11 mouse cellular contexts compared by ENCODE assay signal in genomic region chr1:85720220-85720893, GRCm38 (mm10). TPM values are rescaled to one million over a fixed set of nuclear protein-coding genes. Genes with fewer than 3 reads are reported as not detected.
DNase-seq lines count a peak whose midpoint lies in the region; ATAC-seq and TF ChIP-seq lines count a peak whose summit lies in the region.
"Had no signal": no experiment of that assay in that cellular context is flagged by ENCODE, and none has a peak within 500 bp of the region (broad histone marks: within the 10 kb centered on the region; RNA-seq: fewer than 3 reads in every experiment).

No protein-coding gene starts in this region.

- no peak for DNase-seq in lung, embryonic 14.5 days
- DNase-seq in lung, postnatal 4 days, result no peak
- peak; percentile 53 for DNase-seq in thymus, adult 2 months
- DNase-seq in frontal cortex, postnatal 36 days (ENCODE audit: low spot score in 2 of 2), result no peak
- no peak for DNase-seq in frontal cortex, postnatal 10 days (ENCODE audit: low spot score in 2 of 2)
- DNase-seq: cerebellum, adult 9-10 months had no signal

- H3K4me1 ChIP-seq in lung, embryonic 14.5 days (ENCODE audit: insufficient read depth), result no peaks in the 10 kb centered on the region
- H3K4me1 ChIP-seq in embryonic facial prominence, embryonic 15.5 days, result no peaks in the 10 kb centered on the region
- H3K4me1 ChIP-seq in thymus, adult 2 months (replicated peaks; ENCODE audit: control insufficient read depth, insufficient read depth, low read length), result peaks cover 12% of the 10 kb centered on the region

- 51% methylated on average over 10 of the region's 10 CpGs for WGBS in lung, embryonic 14.5 days
- 67% methylated on average over 10 of the region's 10 CpGs for WGBS in embryonic facial prominence, embryonic 15.5 days
- WGBS in thymus, adult 2 months, result 74% methylated on average over 10 of the region's 10 CpGs

- no peak overlapping the region for H3K4me2 ChIP-seq in lung, embryonic 14.5 days
- H3K4me2 ChIP-seq in embryonic facial prominence, embryonic 15.5 days (replicated peaks), result no peak overlapping the region

- H3K27me3 ChIP-seq in lung, embryonic 14.5 days (ENCODE audit: insufficient read depth, low read length), result no peaks in the 10 kb centered on the region
- no peaks in the 10 kb centered on the region for H3K27me3 ChIP-seq in embryonic facial prominence, embryonic 15.5 days
- H3K27me3 ChIP-seq in thymus, adult 2 months (ENCODE audit: control insufficient read depth, insufficient read depth, low read length), result no peaks in the 10 kb centered on the region

- no peaks in the 10 kb centered on the region for H3K9me3 ChIP-seq in lung, embryonic 14.5 days (ENCODE audit: low read depth, low read length)
- no peaks in the 10 kb centered on the region for H3K9me3 ChIP-seq in embryonic facial prominence, embryonic 15.5 days (replicated peaks)

- no peak overlapping the region for H3K4me3 ChIP-seq in lung, embryonic 14.5 days (ENCODE audit: low read depth, low read length)
- no peak overlapping the region for H3K4me3 ChIP-seq in embryonic facial prominence, embryonic 15.5 days (replicated peaks)
- no peak overlapping the region for H3K4me3 ChIP-seq in thymus, adult 2 months (ENCODE audit: control insufficient read depth, insufficient read depth, low read length)
- H3K4me3 ChIP-seq: left cerebral cortex, adult 2 months; myocyte had no signal

- TF ChIP-seq POLR2A in thymus, adult 2 months (IDR thresholded peaks at IDR 0.05; ENCODE audit: control insufficient read depth, extremely low read depth, insufficient read depth, low read length, poor library complexity), result no peak

- H3K27ac ChIP-seq in lung, embryonic 14.5 days (ENCODE audit: low read depth), result no peak overlapping the region
- no peak overlapping the region for H3K27ac ChIP-seq in embryonic facial prominence, embryonic 15.5 days (replicated peaks)
- no peak overlapping the region for H3K27ac ChIP-seq in thymus, adult 2 months (ENCODE audit: control insufficient read depth, insufficient read depth, low read length)
- H3K27ac ChIP-seq: left cerebral cortex, adult 2 months had no signal

- TF ChIP-seq CTCF in lung, embryonic 14.5 days (IDR thresholded peaks at IDR 0.05; ENCODE audit: low read depth), result no peak
- no peak for TF ChIP-seq CTCF in thymus, adult 2 months (IDR thresholded peaks at IDR 0.05; ENCODE audit: borderline replicate concordance, control insufficient read depth, extremely low read depth, insufficient read depth, low read length, poor library complexity)

- no peak overlapping the region for H3K9ac ChIP-seq in lung, embryonic 14.5 days
- H3K9ac ChIP-seq in embryonic facial prominence, embryonic 15.5 days, result no peak overlapping the region

- peak; percentile 28; the same call in 1 of the 2 replicates for ATAC-seq in lung, embryonic 14.5 days (ENCODE audit: insufficient read depth)
- ATAC-seq in embryonic facial prominence, embryonic 15.5 days (ENCODE audit: insufficient number of reproducible peaks, low FRiP score, low TSS enrichment, low read depth), result peak; percentile 37; the same call in 1 of the 2 replicates
- ATAC-seq in megakaryocyte, adult 5-6 weeks (ENCODE audit: poor library complexity, severe bottlenecking), result peak; percentile 66
- no peak for ATAC-seq in frontal cortex, adult (ENCODE audit: low TSS enrichment)

- H3K36me3 ChIP-seq in lung, embryonic 14.5 days (ENCODE audit: insufficient read depth), result no peaks in the 10 kb centered on the region
- H3K36me3 ChIP-seq in embryonic facial prominence, embryonic 15.5 days, result no peaks in the 10 kb centered on the region
- H3K36me3 ChIP-seq in thymus, adult 2 months (ENCODE audit: control insufficient read depth, insufficient read depth, low read length), result peaks cover 30% of the 10 kb centered on the region

RNA-seq across cellular contexts. Expression of gene A630001G21Rik, which starts 58.1 kb away (rescaled TPM):
- polyA plus RNA-seq in lung, embryonic 14.5 days (2014; fragmentation: Nextera tagmentation; extraction: Ambion mirVana), result 1.4 and 1.8 TPM in 2 replicates
- polyA plus RNA-seq in embryonic facial prominence, embryonic 15.5 days (2015; fragmentation: Nextera tagmentation; extraction: Ambion mirVana), result 1.6 and 1.7 TPM in 2 replicates
- total RNA-seq in megakaryocyte, adult 5-6 weeks (2015), result 59.3 and 63.8 TPM in 2 replicates
- 51.5 and 56.9 TPM in 2 replicates for total RNA-seq in megakaryocyte, adult 5-6 weeks (2017)
- 17.2 and 19.5 TPM in 2 replicates for polyA plus RNA-seq in thymus, adult 2 months (2012; rRNA removed)
- total RNA-seq: left cerebral cortex, adult 2 months had no signal
